Mouse (Mus musculus) adrenal gland, adult 8-10 months (tissue): ENCODE data around the gene Wbp1. TPM values are rescaled to one million over a fixed set of nuclear protein-coding genes. Genes with fewer than 3 reads are reported as not detected.

Experiments used
- DNase-seq: peaks from one replicate; pipeline ENCODE4 v3.0.0; 2022
- total RNA-seq, 4 experiments: library from RNA; stranded (reverse); gene quantifications; 2 replicates each; pipeline ENCODE4 v1.2.4; 2022

Gene Wbp1
- total RNA-seq, 4 experiments from 2014 or later = 100 to 106 (median 105) TPM

DNA sequence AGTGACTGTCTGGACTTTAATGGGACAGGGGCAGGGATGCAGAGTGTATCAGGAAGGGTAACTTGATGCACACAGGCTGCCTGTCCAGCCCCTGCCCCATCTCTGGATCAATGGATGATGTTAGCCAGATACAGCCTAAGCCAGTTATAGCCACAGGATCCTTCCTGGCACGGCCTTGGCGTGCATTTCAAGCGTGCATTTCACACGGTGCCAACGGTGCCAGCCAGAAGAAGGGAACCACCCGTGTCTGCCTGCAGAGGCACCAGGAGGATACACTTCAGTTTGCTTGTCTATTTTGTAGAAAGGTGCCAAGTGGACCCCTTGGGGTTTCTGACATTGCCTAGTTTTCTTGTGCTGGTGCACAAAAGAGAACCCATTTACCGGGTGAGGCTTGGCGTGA lies 18.7 kb upstream of the Wbp1 start:
- no peak for DNase-seq

DNA sequence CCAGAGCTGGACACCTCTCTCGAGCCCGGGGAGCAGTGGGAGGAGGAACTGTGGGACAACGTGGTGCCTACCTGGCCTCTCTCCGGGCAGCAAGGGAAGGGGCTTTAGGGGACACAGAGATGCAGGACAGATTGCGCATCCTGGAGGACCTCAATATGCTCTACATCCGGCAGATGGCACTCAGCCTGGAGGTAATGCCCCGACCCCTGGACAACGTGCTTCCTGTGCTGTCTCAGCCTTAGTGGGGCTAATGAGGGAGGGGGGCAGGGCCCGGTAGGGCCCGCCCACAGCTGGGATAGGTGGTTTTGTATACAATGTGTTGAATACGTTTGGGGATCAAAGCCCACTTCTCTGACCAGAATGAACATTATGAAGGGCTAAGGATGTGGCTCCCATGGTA lies 16.7 kb upstream of the Wbp1 start:
- DNase-seq = no peak

DNA sequence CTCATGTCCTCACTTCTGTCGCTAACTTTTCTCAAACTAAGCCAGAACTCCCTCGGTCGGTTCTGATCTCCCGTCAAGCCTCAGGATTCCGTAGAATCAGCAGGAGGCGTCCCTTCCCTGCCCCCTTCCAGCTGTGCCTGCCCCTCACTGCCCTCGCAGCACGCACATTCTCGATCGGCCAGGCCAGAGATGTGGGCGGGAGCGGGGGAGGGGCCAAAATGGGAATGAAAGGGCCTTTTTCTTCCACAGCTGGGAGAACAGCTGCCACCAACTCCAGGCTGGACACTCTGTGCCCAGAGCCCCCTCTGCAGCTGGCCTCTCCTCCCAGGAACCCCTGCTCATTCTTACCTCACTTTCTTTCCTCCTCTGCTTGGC lies 16.2 kb upstream of the Wbp1 start:
- peak; percentile 86 for DNase-seq

DNA sequence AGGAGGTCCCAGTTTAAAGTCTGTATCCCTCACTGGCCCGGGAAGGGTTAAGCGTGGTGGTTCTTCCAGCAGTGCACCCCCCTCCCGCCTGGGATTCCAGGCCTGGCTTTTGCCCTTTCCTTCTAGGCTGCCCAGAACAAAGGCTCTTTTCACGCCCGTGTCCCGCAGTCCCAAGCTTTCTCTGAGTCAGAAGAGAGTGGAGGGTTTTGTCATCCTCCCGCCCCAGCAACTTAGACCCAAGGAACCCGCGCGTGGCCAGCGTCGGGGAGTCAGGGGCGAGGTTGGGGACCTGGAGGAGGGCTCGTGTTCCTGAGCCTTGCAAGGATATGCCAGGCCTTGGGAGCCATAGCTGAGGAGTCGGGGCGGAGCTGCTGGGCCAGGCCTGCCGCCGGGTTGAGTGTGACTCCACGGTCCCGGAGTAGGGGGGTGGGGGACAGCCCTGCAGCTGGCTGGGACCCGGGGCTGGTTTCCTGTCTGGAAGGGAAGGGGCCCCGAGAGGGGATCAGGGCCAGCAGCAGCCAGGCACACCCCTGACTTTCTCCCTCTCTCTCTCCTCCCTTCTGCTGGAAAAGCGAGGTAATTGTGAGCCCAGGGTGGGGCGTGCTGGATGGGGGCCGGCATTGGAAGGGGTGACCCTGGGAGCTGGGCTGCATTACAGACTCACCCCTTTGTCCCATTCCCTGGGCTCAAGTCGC lies 15.7 kb upstream of the Wbp1 start:
- DNase-seq = no peak

DNA sequence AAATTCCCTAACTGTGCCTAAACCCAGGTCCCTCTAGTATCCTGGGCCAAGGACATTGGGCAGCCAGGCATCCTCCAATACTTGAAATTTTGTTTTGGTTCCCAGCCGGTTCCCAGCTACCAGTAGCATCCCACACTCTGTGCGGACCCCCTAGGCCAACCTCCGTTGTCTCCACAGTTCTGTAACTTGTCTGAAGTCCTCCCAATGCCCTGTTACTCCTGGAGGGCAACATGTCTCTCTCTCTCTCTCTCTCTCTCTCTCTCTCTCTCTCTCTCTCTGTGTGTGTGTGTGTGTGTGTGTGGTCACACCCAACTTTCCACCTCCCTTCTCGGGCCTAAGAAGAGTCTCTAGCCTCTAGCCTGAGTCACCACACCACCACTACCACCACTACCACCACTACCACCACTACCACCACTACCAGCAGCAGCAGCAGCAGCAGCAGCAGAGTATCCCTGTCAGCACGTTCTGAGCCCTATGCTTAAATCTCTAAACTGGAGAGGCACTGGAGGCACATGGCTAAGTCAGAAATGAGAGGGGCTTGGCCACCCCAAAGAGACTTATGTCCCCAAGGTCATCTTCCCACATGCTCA lies 15.0 kb upstream of the Wbp1 start:
- no peak for DNase-seq

DNA sequence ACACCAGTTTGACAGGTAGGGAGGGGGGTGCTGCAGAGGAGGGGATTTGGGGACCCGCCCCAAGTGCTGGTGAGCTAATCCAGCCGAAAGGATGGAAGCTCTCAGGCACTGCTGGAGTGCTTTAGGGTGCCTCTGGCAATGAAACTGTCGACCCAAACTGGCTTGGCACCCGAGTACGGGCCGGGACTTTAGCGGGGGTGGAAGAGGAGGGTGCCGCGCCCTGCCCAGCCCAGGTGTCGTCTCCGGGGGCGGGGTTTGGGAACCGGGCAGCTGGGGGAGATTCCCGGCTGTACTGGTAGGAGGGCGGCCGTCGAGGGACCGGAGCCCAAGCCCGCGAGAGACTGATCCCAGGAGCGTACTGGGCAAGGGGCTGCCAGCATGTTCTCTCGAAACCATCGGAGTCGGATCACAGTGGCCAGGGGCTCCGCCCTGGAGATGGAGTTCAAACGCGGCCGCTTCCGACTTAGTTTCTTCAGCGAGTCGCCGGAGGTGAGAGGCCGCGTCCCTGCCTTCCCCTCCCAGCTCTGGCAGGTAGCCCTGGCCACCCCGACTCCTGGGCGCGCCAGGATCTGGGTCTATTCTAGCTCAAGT lies 14.3 kb upstream of the Wbp1 start:
- no peak for DNase-seq

DNA sequence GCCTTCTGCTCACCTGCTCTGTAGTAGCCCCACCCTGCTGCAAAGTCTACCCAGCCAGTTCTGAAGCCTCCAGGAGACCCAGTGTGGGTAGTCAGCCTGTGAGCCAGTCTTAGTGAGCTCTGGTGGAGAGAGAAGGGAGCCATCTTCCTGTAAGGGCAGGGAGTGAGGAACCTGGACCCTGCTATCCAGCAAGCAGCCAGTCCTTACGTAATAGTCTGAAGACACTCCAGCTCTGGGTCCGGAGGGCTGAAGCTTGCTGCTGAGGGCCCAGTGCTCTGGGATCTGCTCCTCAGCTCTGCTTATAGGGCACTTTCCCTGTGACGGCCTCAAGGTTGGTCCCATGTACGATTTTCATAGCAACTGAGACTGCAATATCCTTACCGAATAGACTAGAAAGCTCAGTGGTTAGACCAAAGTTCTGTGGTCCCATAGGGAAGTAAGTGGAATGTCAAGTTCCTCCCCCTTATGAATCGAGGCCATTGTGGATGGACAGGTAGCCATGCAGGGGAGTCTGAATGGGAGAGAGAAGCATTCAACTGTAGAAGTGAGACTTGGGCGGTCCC lies 13.7 kb upstream of the Wbp1 start, which contains the start of gene Rtkn:
Gene Rtkn (plus strand): TSS at position 513 of the 563 bp plus-strand sequence.
- DNase-seq = no peak

DNA sequence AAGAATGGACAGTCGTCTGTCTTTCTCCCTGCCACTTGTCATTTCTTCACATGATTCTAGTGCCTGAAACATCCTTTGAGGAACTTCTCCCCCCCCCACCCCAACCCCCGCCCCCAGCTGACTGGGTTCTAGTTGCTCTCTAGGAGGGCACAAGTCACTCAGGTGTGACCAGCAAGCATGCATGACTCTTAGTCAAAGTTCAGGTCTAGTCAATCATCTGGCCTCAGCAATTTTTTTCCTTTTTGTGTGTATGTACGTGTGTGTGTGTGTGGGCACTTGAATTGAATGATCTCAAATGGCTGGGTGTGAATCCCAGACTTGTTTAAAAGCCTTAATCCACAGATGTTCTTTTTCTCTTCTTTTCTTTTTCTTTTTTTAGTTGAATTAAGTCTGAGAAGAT lies 12.9 kb upstream of the Wbp1 start:
- DNase-seq = no peak

DNA sequence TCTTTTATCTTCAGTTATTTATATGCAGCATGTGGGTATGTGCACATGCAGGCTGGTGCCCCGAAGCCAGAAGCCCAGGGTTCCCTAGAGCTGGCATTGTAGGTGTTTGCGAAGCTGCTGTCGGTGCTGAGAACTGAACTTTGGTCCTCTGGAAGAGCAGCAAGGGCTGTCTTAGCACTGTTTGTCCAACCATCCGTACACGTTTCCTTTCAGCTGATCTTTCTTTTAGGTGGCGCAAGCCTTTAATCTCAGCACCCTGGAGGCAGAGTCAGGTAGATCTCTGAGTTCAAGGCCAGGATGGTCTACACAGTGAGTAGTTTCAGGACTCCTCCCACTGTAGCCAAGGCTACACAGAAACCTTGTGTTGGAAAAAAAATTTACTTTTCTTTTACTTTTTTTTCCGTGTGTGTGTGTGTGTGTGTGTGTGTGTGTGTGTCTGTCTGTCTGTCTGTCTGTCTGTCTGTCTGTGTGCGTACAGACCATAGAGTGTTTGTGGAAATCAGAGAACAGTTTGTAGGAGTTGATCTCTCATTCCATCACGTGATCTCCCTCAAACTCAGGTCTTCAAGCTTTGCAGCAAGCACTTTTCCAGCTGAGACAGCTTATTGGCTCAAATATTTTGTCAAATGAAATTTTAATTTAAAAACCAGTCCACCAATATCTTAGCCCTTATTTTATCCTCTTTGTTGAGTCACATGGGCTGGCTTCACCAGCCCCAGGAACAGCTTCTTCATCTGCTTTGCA lies 11.0 kb upstream of the Wbp1 start:
- no peak for DNase-seq

DNA sequence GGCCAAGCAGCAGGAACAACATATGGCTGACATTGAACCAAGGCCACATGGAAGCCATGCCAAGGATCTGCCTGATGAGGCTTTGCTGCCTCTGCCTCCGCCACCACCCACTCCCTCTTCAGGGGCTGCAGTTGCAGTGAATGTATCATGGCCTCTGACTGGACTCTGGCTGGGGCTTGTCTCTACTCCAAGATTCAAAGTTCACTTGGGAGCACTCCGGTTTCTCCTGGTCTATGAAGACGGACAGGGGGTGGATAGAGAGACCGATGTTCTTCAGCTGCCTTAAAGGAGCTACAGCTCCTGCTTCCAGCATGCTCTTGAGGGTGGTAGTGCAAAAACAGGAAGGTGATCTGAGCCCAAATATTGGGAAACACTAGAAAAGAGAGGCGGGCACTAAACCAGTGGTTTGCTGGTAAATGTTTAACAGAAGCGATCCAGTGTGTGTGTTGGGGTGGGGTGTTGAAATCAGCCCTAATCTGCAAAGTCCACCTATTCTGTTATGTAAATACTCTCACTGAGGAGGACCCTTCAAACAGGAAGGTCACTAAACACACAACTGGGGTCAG lies 10.2 kb upstream of the Wbp1 start:
- no peak for DNase-seq

DNA sequence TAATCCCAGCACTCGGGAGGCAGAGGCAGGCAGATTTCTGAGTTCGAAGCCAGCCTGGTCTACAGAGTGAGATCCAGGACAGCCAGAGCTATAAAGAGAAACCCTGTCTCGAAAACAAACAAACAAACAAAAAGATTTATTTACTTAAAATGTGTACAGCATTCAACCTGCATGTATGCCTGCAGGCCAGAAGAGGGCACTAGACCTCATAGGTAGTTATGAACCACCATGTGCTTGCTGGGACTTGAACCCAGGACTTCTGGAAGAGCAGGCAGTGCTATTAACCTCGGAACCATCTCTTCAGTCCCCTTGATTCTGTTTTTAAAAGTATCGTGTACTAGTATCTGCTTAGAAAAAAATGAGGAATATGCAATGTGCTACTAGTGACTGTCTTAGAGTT lies 6.1 kb upstream of the Wbp1 start:
- no peak for DNase-seq

DNA sequence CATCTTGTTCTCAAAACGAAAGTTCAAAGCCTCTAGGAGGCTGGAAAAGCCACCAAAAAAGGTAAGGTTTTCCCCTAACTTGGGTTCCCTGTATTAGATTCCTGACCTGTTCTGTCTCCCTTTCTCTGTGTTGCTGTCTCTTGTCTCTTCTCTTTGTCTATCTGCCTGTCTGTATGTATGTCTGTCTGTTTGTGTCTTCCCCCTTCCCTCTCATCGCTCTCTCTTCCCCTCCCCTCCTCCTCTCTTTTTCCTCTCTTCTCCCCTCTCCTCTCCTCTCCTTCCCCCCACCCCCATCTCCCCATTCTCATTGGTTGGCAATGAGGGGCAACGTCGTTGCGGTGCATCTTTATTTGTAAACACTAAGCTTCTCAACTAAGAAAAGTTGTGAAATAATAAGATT lies 4.0 kb upstream of the Wbp1 start, which contains the start of gene Ino80b:
Gene Ino80b (minus strand): TSS at position 101 of the 400 bp plus-strand sequence.
- no peak for DNase-seq

DNA sequence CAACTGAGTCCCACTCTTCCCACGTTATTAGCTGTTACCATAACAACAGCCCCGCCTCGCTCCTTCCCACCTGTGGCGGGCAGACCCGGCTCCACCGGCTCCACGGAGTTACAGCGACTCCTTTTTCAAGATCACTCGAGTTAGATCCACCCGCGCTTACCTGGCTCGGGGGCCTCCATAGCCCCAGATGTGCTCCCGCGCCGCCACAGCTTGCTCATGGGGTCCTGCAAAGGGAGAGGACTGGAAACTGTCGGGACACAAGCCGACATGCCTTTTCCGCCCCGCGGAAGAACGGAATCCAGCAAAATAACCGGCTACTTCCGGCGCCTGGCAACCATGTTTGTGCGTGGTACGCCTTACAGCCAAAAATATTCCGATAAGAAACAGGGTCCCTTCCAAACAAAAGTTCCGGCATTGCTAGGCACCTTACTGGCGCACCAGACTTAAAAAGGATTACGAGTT lies 3.5 kb upstream of the Wbp1 start:
- peak; percentile 90 for DNase-seq

DNA sequence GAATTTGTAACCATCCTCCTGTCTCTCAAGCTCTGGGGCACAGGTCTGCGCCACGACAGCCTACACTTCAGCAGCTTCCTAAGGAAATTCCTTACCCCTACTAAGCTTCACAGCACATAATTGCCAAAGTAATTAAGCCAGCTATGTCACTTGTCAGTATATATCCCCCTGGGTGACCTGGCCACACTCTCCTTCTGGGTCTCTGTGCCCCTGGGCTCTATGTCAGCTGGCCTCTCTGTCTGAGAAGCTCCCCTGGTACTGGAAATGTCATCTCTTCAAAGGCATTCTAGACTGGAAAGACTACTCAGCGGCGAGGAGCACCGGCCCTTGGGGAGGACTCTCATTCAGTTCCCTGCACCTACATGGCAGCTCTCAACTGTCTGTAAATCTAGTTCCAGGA lies 1.6 kb upstream of the Wbp1 start:
- DNase-seq = no peak

DNA sequence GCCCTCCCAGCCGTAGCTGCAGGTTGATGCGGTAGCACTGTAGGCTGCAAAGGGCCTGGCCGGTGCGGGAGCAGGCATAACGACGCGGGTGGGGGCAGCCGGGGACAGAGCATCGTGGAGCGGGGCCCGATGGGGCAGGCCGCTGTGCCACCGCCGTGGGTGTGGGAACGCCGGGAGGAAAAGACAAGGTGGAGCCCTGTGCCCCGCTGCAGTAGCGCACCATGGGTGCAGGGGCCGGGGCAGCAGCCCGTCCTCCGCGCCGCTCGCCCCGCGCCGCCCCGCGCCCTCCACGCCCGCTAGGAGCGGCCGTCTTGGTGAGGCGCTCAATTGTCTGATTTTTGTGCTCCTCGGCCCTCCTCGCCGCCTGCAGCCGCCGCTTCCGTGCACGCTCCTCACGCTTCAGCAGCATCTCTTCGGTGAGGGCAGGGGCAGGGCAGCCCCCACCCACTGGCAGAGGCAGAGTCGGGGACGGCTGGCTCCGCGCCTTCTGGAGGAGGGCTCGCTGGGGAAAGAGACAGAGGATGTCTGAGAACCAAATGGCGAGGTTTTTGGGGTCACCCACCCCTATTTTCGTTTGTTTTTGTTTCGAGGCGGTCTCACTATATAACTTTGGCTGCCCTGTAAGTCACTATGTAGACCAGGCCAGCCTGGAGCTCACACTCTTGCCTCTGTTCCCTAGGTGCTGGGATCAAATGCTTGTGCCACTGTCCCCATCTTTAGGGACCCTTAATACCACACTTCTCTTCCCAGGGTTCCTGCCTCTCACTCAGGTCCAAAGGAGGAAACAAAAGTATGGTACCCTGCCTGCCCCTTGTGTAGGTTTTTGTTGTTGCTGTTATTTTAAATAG lies 728 bp upstream of the Wbp1 start:
- no peak for DNase-seq

DNA sequence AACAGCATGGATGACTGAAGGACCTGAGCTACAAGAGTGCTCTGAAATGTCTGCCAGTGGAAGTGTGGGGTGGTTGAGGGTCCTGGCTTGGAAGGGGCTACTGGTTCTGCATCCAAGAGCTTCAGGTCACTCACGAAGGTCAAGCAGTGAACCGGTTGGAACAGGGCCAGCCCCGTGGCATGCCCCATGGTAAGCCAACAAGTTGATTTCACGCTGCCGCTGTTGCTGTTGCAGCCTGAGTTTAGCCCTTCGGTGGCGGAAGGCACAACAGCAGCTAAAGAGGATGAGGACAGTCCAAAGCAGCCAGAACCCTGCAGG lies 1.7 kb downstream of the Wbp1 start:
- no peak for DNase-seq

DNA sequence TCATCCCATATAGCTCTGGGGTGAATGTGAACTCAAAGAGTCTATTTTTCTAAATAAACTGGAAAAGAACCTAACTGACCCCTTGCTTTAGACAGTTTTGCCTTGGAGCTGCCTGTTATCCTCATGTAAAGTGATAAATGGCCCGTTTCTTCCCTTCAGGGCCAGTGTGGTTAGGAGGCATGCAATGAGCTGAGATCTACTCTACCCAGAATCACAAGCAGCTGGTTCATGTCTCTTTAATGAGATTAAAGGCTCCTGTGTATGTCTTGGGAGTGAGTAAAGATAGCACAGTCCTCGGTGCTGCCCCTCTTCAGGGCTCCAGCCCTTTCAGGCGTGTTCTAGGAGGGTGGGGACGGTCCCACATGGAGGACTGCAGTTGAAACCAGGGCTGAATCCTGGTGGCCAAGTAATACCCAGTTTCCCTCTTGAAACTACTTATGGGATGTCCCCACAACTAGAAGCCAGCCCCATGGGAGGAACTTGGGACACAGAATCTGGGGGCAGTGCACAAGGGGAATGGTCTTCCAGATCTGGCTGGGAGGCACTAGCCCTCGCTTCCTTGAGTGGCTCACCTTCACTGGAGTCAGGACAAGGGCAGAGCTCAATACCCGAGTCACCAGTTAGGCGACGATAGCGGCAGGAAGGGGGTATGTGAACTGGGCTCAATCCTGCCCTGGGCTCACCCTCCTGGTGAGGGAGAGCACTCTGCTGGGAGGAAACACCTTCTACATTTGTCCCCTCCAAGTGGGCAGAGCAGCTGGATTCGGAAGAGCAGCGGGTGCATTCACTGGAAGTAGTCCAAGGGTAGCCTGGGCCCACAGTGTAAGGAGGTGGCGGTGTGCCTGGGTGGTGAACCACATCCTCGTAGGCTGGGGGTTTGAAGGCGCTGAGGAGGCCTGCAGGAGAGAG lies 2.3 kb downstream of the Wbp1 start:
- no peak for DNase-seq

DNA sequence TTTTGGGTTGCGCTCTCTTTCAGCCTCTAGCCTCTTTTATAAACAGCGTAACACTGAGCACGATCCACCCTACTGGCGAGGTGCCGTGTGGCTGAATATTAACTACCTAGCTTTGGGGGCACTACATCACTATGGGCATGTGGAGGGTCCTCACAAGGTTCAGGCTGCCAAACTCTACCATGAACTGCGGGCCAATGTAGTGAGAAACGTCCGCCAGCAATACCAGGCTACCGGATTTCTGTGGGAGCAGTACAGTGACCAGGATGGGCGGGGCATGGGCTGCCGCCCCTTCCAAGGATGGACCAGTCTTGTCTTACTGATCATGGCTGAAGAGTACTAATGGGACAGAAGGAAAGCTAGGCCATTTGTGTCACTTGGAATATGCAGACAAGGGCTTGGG lies 3.0 kb downstream of the Wbp1 start:
- DNase-seq = no peak

DNA sequence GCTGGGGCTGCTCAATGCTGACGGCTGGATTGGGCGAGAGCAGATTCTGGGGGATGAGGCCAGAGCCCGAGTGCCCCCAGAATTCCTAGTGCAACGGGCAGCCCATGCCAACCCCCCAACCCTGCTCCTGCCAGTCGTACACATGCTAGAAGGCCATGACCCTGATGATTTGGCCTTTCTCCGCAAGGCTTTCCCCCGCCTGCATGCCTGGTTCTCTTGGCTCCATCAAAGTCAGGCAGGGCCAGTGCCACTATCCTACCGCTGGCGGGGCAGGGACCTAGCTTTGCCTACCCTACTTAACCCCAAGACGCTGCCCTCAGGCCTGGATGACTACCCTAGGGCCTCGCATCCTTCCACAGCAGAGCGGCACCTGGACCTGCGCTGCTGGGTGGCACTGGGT lies 3.7 kb downstream of the Wbp1 start:
- DNase-seq = peak; percentile 58

DNA sequence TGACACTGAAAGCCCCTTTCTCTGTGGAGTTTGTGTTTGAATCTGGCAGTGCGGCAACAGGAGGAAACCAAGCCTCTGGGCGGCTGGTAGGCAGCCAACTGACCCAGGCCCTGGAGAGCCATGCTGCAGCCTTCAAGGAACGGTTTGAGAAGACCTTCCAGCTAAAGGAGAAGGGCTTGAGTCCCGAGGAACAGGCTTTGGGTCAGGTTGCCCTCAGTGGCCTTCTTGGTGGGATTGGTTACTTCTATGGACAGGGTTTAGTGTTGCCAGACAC lies 4.3 kb downstream of the Wbp1 start:
- no peak for DNase-seq
